Mouse (Mus musculus): ENCODE results near the gene C6. TPM values are rescaled to one million over a fixed set of nuclear protein-coding genes. Genes with fewer than 3 reads are reported as not detected.

The C6 gene
- polyA plus RNA-seq (2015; fragmentation: Nextera tagmentation; extraction: Ambion mirVana) = not detected in 2 replicates

GRCm38 (mm10) chr15:4726830-4727310 lies at the start of gene C6:
Gene C6 (plus strand): TSS chr15:4727175.
- ATAC-seq (ENCODE audit: low FRiP score, low read depth) = no peak
- Histone ChIP-seq H3K4me2 (no peak within 1 kb of the TSS), H3K4me3 (no peak within 1 kb of the TSS), H3K27me3 (no peaks in the 10 kb centered on the region), H3K9ac (no peak within 1 kb of the TSS), H3K4me1 (replicated peaks) (no peaks in the 10 kb centered on the region), H3K36me3 (no peaks in the 10 kb centered on the region), H3K9me3 (no peaks in the 10 kb centered on the region), H3K27ac (replicated peaks) (no peak within 1 kb of the TSS)
- WGBS = 90% methylated on average over 9 of the region's 9 CpGs

- Histone ChIP-seq H3K9me3 (no peaks in the 10 kb centered on the region; the same call in 1 of the 2 replicates), H3K36me3 (no peaks in the 10 kb centered on the region), H3K4me2 (no peak overlapping the region), H3K27ac (replicated peaks) (no peak overlapping the region), H3K4me1 (replicated peaks) (no peaks in the 10 kb centered on the region), H3K4me3 (no peak overlapping the region), H3K27me3 (no peaks in the 10 kb centered on the region), H3K9ac (no peak overlapping the region)
- no peak for ATAC-seq (ENCODE audit: low FRiP score, low read depth)
- WGBS = 90% methylated on average over 4 of the region's 4 CpGs
These were observed 29.4 kb upstream of the C6 start for GRCm38 (mm10) chr15:4697604-4698003.

GRCm38 (mm10) chr15:4734150-4734549 lies 7.2 kb downstream of the C6 start:
- H3K27me3 ChIP-seq = no peaks in the 10 kb centered on the region
- no peak for ATAC-seq (ENCODE audit: low FRiP score, low read depth)
- H3K4me3 ChIP-seq = no peak overlapping the region
- H3K9ac ChIP-seq = no peak overlapping the region
- H3K36me3 ChIP-seq = no peaks in the 10 kb centered on the region
- 95% methylated on average over 1 of the region's 1 CpGs for WGBS
- H3K27ac ChIP-seq (replicated peaks) = no peak overlapping the region
- H3K9me3 ChIP-seq = no peaks in the 10 kb centered on the region
- H3K4me1 ChIP-seq (replicated peaks) = no peaks in the 10 kb centered on the region
- no peak overlapping the region for H3K4me2 ChIP-seq

- H3K27ac ChIP-seq (replicated peaks) = no peak overlapping the region
- ATAC-seq (ENCODE audit: low FRiP score, low read depth) = no peak
- H3K9ac ChIP-seq = no peak overlapping the region
- H3K4me2 ChIP-seq = no peak overlapping the region
- H3K4me1 ChIP-seq (replicated peaks) = no peaks in the 10 kb centered on the region
- 73% methylated on average over 2 of the region's 2 CpGs for WGBS
- no peaks in the 10 kb centered on the region for H3K36me3 ChIP-seq
- no peak overlapping the region for H3K4me3 ChIP-seq
- no peaks in the 10 kb centered on the region for H3K9me3 ChIP-seq
- no peaks in the 10 kb centered on the region for H3K27me3 ChIP-seq
These were observed 8.1 kb downstream of the C6 start for GRCm38 (mm10) chr15:4734996-4735609.

GRCm38 (mm10) chr15:4747656-4748055 lies 20.7 kb downstream of the C6 start:
- Histone ChIP-seq H3K36me3 (no peaks in the 10 kb centered on the region), H3K4me3 (no peak overlapping the region), H3K9ac (no peak overlapping the region), H3K4me1 (replicated peaks) (no peaks in the 10 kb centered on the region), H3K9me3 (no peaks in the 10 kb centered on the region), H3K4me2 (no peak overlapping the region), H3K27ac (replicated peaks) (no peak overlapping the region), H3K27me3 (no peaks in the 10 kb centered on the region)
- 92% methylated on average over 3 of the region's 3 CpGs for WGBS
- no peak for ATAC-seq (ENCODE audit: low FRiP score, low read depth)

GRCm38 (mm10) chr15:4790378-4790777 lies 63.4 kb downstream of the C6 start:
- H3K9me3 ChIP-seq = no peaks in the 10 kb centered on the region
- no peak overlapping the region for H3K4me2 ChIP-seq
- H3K4me1 ChIP-seq (replicated peaks) = 0 out of 2 replicates have a peak, but pooled peaks cover 2% of the 10 kb centered on the region
- no peak overlapping the region for H3K9ac ChIP-seq
- H3K4me3 ChIP-seq = no peak overlapping the region
- H3K36me3 ChIP-seq = no peaks in the 10 kb centered on the region
- H3K27ac ChIP-seq (replicated peaks) = no peak overlapping the region
- 53% methylated on average over 3 of the region's 3 CpGs for WGBS
- ATAC-seq (ENCODE audit: low FRiP score, low read depth) = no peak
- H3K27me3 ChIP-seq = no peaks in the 10 kb centered on the region

- 70% methylated on average over 4 of the region's 4 CpGs for WGBS
These were observed 69.9 kb downstream of the C6 start for GRCm38 (mm10) chr15:4796861-4797260.

GRCm38 (mm10) chr15:4804256-4804655 lies 77.3 kb downstream of the C6 start:
- Histone ChIP-seq H3K4me1 (replicated peaks) (no peaks in the 10 kb centered on the region), H3K4me2 (no peak overlapping the region)

More at GRCm38 (mm10) chr15:4796861-4797260, 69.9 kb downstream of the C6 start:
- Histone ChIP-seq H3K9ac (no peak overlapping the region), H3K36me3 (no peaks in the 10 kb centered on the region), H3K9me3 (no peaks in the 10 kb centered on the region), H3K4me2 (no peak overlapping the region), H3K4me1 (replicated peaks) (no peaks in the 10 kb centered on the region), H3K4me3 (no peak overlapping the region), H3K27ac (replicated peaks) (no peak overlapping the region), H3K27me3 (no peaks in the 10 kb centered on the region)
- no peak for ATAC-seq (ENCODE audit: low FRiP score, low read depth)

GRCm38 (mm10) chr15:4808131-4808530 lies 81.2 kb downstream of the C6 start:
- Histone ChIP-seq H3K27ac (replicated peaks) (no peak overlapping the region), H3K9ac (no peak overlapping the region), H3K4me2 (no peak overlapping the region), H3K4me3 (no peak overlapping the region), H3K36me3 (no peaks in the 10 kb centered on the region), H3K4me1 (replicated peaks) (no peaks in the 10 kb centered on the region), H3K27me3 (no peaks in the 10 kb centered on the region), H3K9me3 (no peaks in the 10 kb centered on the region)
- no peak for ATAC-seq (ENCODE audit: low FRiP score, low read depth)
- WGBS = 89% methylated on average over 5 of the region's 5 CpGs

More at GRCm38 (mm10) chr15:4804256-4804655, 77.3 kb downstream of the C6 start:
- Histone ChIP-seq H3K27me3 (no peaks in the 10 kb centered on the region), H3K27ac (replicated peaks) (no peak overlapping the region), H3K36me3 (no peaks in the 10 kb centered on the region), H3K9ac (no peak overlapping the region), H3K9me3 (no peaks in the 10 kb centered on the region), H3K4me3 (no peak overlapping the region)
- WGBS = 87% methylated on average over 2 of the region's 2 CpGs
- ATAC-seq (ENCODE audit: low FRiP score, low read depth) = no peak

- Histone ChIP-seq H3K9ac (no peak overlapping the region), H3K9me3 (no peaks in the 10 kb centered on the region), H3K36me3 (no peaks in the 10 kb centered on the region), H3K27me3 (no peaks in the 10 kb centered on the region), H3K27ac (replicated peaks) (no peak overlapping the region), H3K4me1 (replicated peaks) (no peaks in the 10 kb centered on the region), H3K4me2 (no peak overlapping the region), H3K4me3 (no peak overlapping the region)
- ATAC-seq (ENCODE audit: low FRiP score, low read depth) = no peak
- 94% methylated on average over 5 of the region's 5 CpGs for WGBS
These were observed 88.0 kb downstream of the C6 start for GRCm38 (mm10) chr15:4814976-4815375.

- Histone ChIP-seq H3K4me2 (no peak overlapping the region), H3K4me3 (no peak overlapping the region), H3K27me3 (no peaks in the 10 kb centered on the region), H3K36me3 (no peaks in the 10 kb centered on the region), H3K4me1 (replicated peaks) (no peaks in the 10 kb centered on the region), H3K9me3 (no peaks in the 10 kb centered on the region), H3K27ac (replicated peaks) (no peak overlapping the region), H3K9ac (no peak overlapping the region)
- WGBS = 85% methylated on average over 2 of the region's 2 CpGs
- ATAC-seq (ENCODE audit: low FRiP score, low read depth) = no peak
These were observed 88.7 kb downstream of the C6 start for GRCm38 (mm10) chr15:4815711-4816110.

GRCm38 (mm10) chr15:4816752-4817493 lies 89.9 kb downstream of the C6 start:
- 92% methylated on average over 10 of the region's 10 CpGs for WGBS

More at GRCm38 (mm10) chr15:4816752-4817493, 89.9 kb downstream of the C6 start:
- Histone ChIP-seq H3K4me1 (replicated peaks) (no peaks in the 10 kb centered on the region), H3K9ac (no peak overlapping the region), H3K27me3 (no peaks in the 10 kb centered on the region), H3K9me3 (no peaks in the 10 kb centered on the region), H3K4me3 (no peak overlapping the region), H3K27ac (replicated peaks) (no peak overlapping the region), H3K36me3 (no peaks in the 10 kb centered on the region), H3K4me2 (no peak overlapping the region)
- ATAC-seq (ENCODE audit: low FRiP score, low read depth) = no peak

Data from hindbrain, embryonic 15.5 days (tissue).